Mouse (Mus musculus): Measurements from ENCODE around the gene Slc38a5.

GRCm38 (mm10) chrX:8327124-8327523, 56.2 kb downstream of the Slc38a5 start, which contains the start of gene Ssxb10:
- no peak for TF ChIP-seq POLR2A (IDR thresholded peaks at IDR 0.05; ENCODE audit: insufficient read depth, low read depth, low read length)
- no peak for TF ChIP-seq CTCF (IDR thresholded peaks at IDR 0.05)

All from heart, adult 2 months (tissue).